Mouse (Mus musculus) hindbrain, postnatal 0 days (tissue): Measurements from ENCODE around the gene Gm17067. TPM values are rescaled to one million over a fixed set of nuclear protein-coding genes. Genes with fewer than 3 reads are reported as not detected.
"Not testable (repeated sequence)": the region's sequence is repeated elsewhere in the genome, so short reads cannot be mapped to it uniquely, and the experiment has no call there.

Experiments used
- ATAC-seq: fragments of 200-750 bp; cut with Nextera tagmentation; 2 replicates; pipeline ENCODE4 v1.8.0; 2017; ENCODE audit warnings: mild to moderate bottlenecking, moderate TSS enrichment, moderate library complexity
- DNase-seq: peaks from one replicate; pipeline ENCODE4 v3.0.0-alpha.2; 2015; ENCODE audit warnings: low spot score
- H3K27ac ChIP-seq: fragments of 300-500 bp; sonication (generic); 2 replicates; pipeline ENCODE4 v1.5.1; 2014; ENCODE audit warnings: mild to moderate bottlenecking
- H3K27me3 ChIP-seq: fragments of 300-500 bp; sonication (generic); 2 replicates; pipeline ENCODE4 v1.6.1; 2014; ENCODE audit warnings: low read length, mixed read lengths; ENCODE audit not compliant: insufficient read depth
- H3K36me3 ChIP-seq: fragments of 300-500 bp; sonication (generic); 2 replicates; pipeline ENCODE4 v1.6.1; 2014; ENCODE audit warnings: low read length, mixed read lengths; ENCODE audit not compliant: insufficient read depth
- H3K4me1 ChIP-seq: fragments of 300-500 bp; sonication (generic); 2 replicates; pipeline ENCODE4 v1.6.1; 2014; ENCODE audit warnings: antibody characterized with exemption, low read length, mixed read lengths; ENCODE audit not compliant: insufficient read depth
- H3K4me2 ChIP-seq: fragments of 300-500 bp; sonication (generic); 2 replicates; pipeline ENCODE4 v1.6.1; 2014; ENCODE audit warnings: low read depth, mild to moderate bottlenecking, low read length, moderate library complexity, mixed read lengths
- H3K4me3 ChIP-seq: fragments of 300-500 bp; sonication (generic); 2 replicates; pipeline ENCODE4 v1.5.1; 2014; ENCODE audit warnings: low read length
- H3K9ac ChIP-seq: fragments of 300-500 bp; sonication (generic); replicated peaks from 2 replicates; pipeline ENCODE4 v1.6.1; 2014; ENCODE audit warnings: mild to moderate bottlenecking, low read length, moderate library complexity, mixed read lengths
- H3K9me3 ChIP-seq: fragments of 300-500 bp; sonication (generic); 2 replicates; pipeline ENCODE4 v1.6.1; 2016; ENCODE audit warnings: low read length, mixed read lengths
- CTCF ChIP-seq: IDR thresholded peaks from 2 replicates; pipeline ENCODE4 v1.5.1; 2016; ENCODE audit warnings: antibody characterized with exemption, control low read depth, low read depth
- WGBS: fragments of 180-500 bp; shearing (Covaris S2); extraction: QIAGEN DNeasy Blood & Tissue Kit; methylation state at CpG from one replicate; pipeline ENCODE4 v1.1.7; 2014; 5-methylcytosine and 5-hydroxymethylcytosine counted together
- polyA plus RNA-seq: library from polyadenylated mRNA; unstranded; fragments of >200 nt; fragmentation: Nextera tagmentation; extraction: Ambion mirVana; gene quantifications from 2 replicates; pipeline ENCODE4 v1.2.1, GENCODE M21; 2015
- total RNA-seq: library from RNA; depleted of rRNA; stranded (reverse); fragments of >200 nt; gene quantifications from 2 replicates; pipeline ENCODE4 v1.2.3, GENCODE M21; 2014; rRNA removed

Gene Gm17067
- total RNA-seq (not detected in 2 replicates), polyA plus RNA-seq (not detected in 2 replicates)

GRCm38 (mm10) chr7:42726917-42727316, at the start of gene Gm17067:
Gene Gm17067, minus strand, starts transcription at chr7:42727017.
- H3K27me3 ChIP-seq, H3K9ac ChIP-seq, DNase-seq, H3K4me3 ChIP-seq, H3K4me2 ChIP-seq, H3K9me3 ChIP-seq, H3K27ac ChIP-seq, H3K36me3 ChIP-seq, ATAC-seq, H3K4me1 ChIP-seq: not testable (repeated sequence)
- WGBS = 83% methylated on average over 4 of the region's 4 CpGs

- ATAC-seq = no peak
Measured at GRCm38 (mm10) chr7:42749836-42750235, 23.0 kb upstream of the Gm17067 start.

GRCm38 (mm10) chr7:42738536-42739210, 11.9 kb upstream of the Gm17067 start:
- H3K9ac ChIP-seq = no peak overlapping the region
- no peak overlapping the region for H3K4me2 ChIP-seq
- no peak for TF ChIP-seq CTCF
- no peaks in the 10 kb centered on the region for H3K27me3 ChIP-seq
- no peak for DNase-seq
- no peak for ATAC-seq
- H3K36me3 ChIP-seq = no peaks in the 10 kb centered on the region
- WGBS = 85% methylated on average over 10 of the region's 10 CpGs
- H3K4me1 ChIP-seq = no peaks in the 10 kb centered on the region
- H3K4me3 ChIP-seq = no peak overlapping the region
- no peak overlapping the region for H3K27ac ChIP-seq
- H3K9me3 ChIP-seq = peaks cover 12% of the 10 kb centered on the region; the same call in 1 of the 2 replicates

More at GRCm38 (mm10) chr7:42749836-42750235, 23.0 kb upstream of the Gm17067 start:
- Histone ChIP-seq H3K4me3 (no peak overlapping the region), H3K27ac (no peak overlapping the region), H3K27me3 (no peaks in the 10 kb centered on the region), H3K4me2 (no peak overlapping the region), H3K36me3 (no peaks in the 10 kb centered on the region), H3K9me3 (0 out of 2 replicates have a peak, but pooled peaks cover 2% of the 10 kb centered on the region), H3K9ac (no peak overlapping the region), H3K4me1 (no peaks in the 10 kb centered on the region)
- 51% methylated on average over 20 of the region's 20 CpGs for WGBS
- TF ChIP-seq CTCF = no peak
- DNase-seq = no peak

- H3K4me2 ChIP-seq = peak overlapping the region; percentile 54
Measured at GRCm38 (mm10) chr7:42693251-42693650, 33.6 kb downstream of the Gm17067 start.

GRCm38 (mm10) chr7:42692362-42693158, 34.3 kb downstream of the Gm17067 start, which contains the start of gene Zfp975:
Gene Zfp975, minus strand, starts transcription at chr7:42692742.
- not testable (repeated sequence) for H3K9me3 ChIP-seq, H3K4me1 ChIP-seq, H3K36me3 ChIP-seq, H3K27me3 ChIP-seq
- ATAC-seq = peak; percentile 99
- H3K9ac ChIP-seq = peak within 1 kb of the TSS; percentile 59
- peak; percentile 20; the same call in 1 of the 2 replicates for TF ChIP-seq CTCF
- H3K4me3 ChIP-seq = peak within 1 kb of the TSS; percentile 55
- H3K4me2 ChIP-seq = peak within 1 kb of the TSS; percentile 54
- under 1% methylated on average over 23 of the region's 23 CpGs for WGBS
- H3K27ac ChIP-seq = peak within 1 kb of the TSS; percentile 58; the same call in 1 of the 2 replicates
- peak; percentile 81 for DNase-seq

More at GRCm38 (mm10) chr7:42693251-42693650, 33.6 kb downstream of the Gm17067 start:
- H3K9ac ChIP-seq = peak overlapping the region; percentile 59; the same call in 1 of the 2 replicates
- H3K36me3 ChIP-seq, H3K27me3 ChIP-seq, ATAC-seq, H3K4me1 ChIP-seq, H3K9me3 ChIP-seq: not testable (repeated sequence)
- peak overlapping the region; percentile 58; the same call in 1 of the 2 replicates for H3K27ac ChIP-seq
- 3% methylated on average over 4 of the region's 4 CpGs for WGBS
- H3K4me3 ChIP-seq = peak overlapping the region; percentile 55
- DNase-seq = peak; percentile 19

GRCm38 (mm10) chr7:42680081-42680480, 46.7 kb downstream of the Gm17067 start:
- not testable (repeated sequence) for DNase-seq
- WGBS = 91% methylated on average over 6 of the region's 6 CpGs

GRCm38 (mm10) chr7:42679646-42680045, 47.2 kb downstream of the Gm17067 start:
- not testable (repeated sequence) for H3K4me2 ChIP-seq, H3K4me1 ChIP-seq, DNase-seq, H3K27ac ChIP-seq, H3K9me3 ChIP-seq, H3K36me3 ChIP-seq, H3K4me3 ChIP-seq, ATAC-seq, H3K27me3 ChIP-seq, H3K9ac ChIP-seq

More at GRCm38 (mm10) chr7:42680081-42680480, 46.7 kb downstream of the Gm17067 start:
- not testable (repeated sequence) for H3K4me2 ChIP-seq, H3K4me3 ChIP-seq, H3K9ac ChIP-seq, ATAC-seq, H3K27ac ChIP-seq, H3K36me3 ChIP-seq, H3K27me3 ChIP-seq, H3K9me3 ChIP-seq, H3K4me1 ChIP-seq

GRCm38 (mm10) chr7:42660140-42660539, 66.7 kb downstream of the Gm17067 start:
- DNase-seq = not testable (repeated sequence)

More at GRCm38 (mm10) chr7:42660140-42660539, 66.7 kb downstream of the Gm17067 start:
- H3K9me3 ChIP-seq, H3K9ac ChIP-seq, H3K36me3 ChIP-seq, H3K4me3 ChIP-seq, ATAC-seq, H3K4me1 ChIP-seq, H3K4me2 ChIP-seq, H3K27me3 ChIP-seq, H3K27ac ChIP-seq: not testable (repeated sequence)
- 71% methylated on average over 4 of the region's 5 CpGs for WGBS
